Mouse (Mus musculus) neural tube, embryonic 11.5 days (tissue): ENCODE results near the gene Snap47. TPM values are rescaled to one million over a fixed set of nuclear protein-coding genes. Genes with fewer than 3 reads are reported as not detected.

Source experiments
- polyA plus RNA-seq: library from polyadenylated mRNA; unstranded; fragments of >200 nt; fragmentation: Nextera tagmentation; extraction: Ambion mirVana; gene quantifications from 2 replicates; pipeline ENCODE4 v1.2.1, GENCODE M21; 2014

Gene Snap47
- polyA plus RNA-seq, 1 experiment from 2014 or later: 203 TPM

Other genes with a start within 250 kb of the Snap47 start
- gene Mrpl55, start 248.7 kb downstream of the Snap47 start, polyA plus RNA-seq: 91.6 and 99.3 TPM in 2 replicates
- 31.0 and 33.1 TPM in 2 replicates for gene 2310033P09Rik, start 242.9 kb downstream of the Snap47 start, polyA plus RNA-seq
- gene Arf1, start 222.9 kb downstream of the Snap47 start, polyA plus RNA-seq: 656 and 670 TPM in 2 replicates
- gene Wnt3a, start 160.4 kb downstream of the Snap47 start, polyA plus RNA-seq: 2.6 and 3.3 TPM in 2 replicates
- 1.6 and 2.5 TPM in 2 replicates for gene Wnt9a, start 144.3 kb downstream of the Snap47 start, polyA plus RNA-seq
- not detected in 2 replicates for gene Prss38, start 75.5 kb downstream of the Snap47 start, polyA plus RNA-seq
- gene Jmjd4, start 1.1 kb downstream of the Snap47 start, polyA plus RNA-seq: 14.7 and 15.3 TPM in 2 replicates
- 10.1 and 11.6 TPM in 2 replicates for gene Zfp867, start 21.3 kb upstream of the Snap47 start, polyA plus RNA-seq
- 26.0 and 27.9 TPM in 2 replicates for gene Zkscan17, start 75.6 kb upstream of the Snap47 start, polyA plus RNA-seq
- 0.11 and 0.14 TPM in 2 replicates for gene Nlrp3, start 90.4 kb upstream of the Snap47 start, polyA plus RNA-seq
- not detected in 2 replicates for gene Olfr222, start 125.0 kb upstream of the Snap47 start, polyA plus RNA-seq
- not detected in 2 replicates for gene Olfr223, start 142.1 kb upstream of the Snap47 start, polyA plus RNA-seq
- gene Mprip, start 210.1 kb upstream of the Snap47 start, polyA plus RNA-seq: 87.6 and 91.3 TPM in 2 replicates